Mouse (Mus musculus): ENCODE data around the gene Glipr2. TPM values are rescaled to one million over a fixed set of nuclear protein-coding genes. Genes with fewer than 3 reads are reported as not detected.

The Glipr2 gene
- total RNA-seq, 1 experiment = 93.2 TPM

GRCm38 (mm10) chr4:43936749-43937674 is 20.2 kb upstream of the Glipr2 start:
- Histone ChIP-seq H3K27ac (ENCODE audit: insufficient read depth, low read depth, low read length, poor library complexity, severe bottlenecking) (no peak overlapping the region), H3K36me3 (ENCODE audit: control insufficient read depth, insufficient read depth, low read length, poor library complexity, severe bottlenecking) (peaks cover 4% of the 10 kb centered on the region; the same call in 1 of the 2 replicates), H3K4me3 (ENCODE audit: insufficient read depth in 1 of 2, low read depth in 1 of 2, low read length in 2 of 2, poor library complexity in 1 of 2, severe bottlenecking in 1 of 2) (no peak overlapping the region), H3K9ac (ENCODE audit: insufficient read depth, low read depth, low read length, poor library complexity, severe bottlenecking) (peak overlapping the region; percentile 13), H3K4me1 (ENCODE audit: control insufficient read depth in 2 of 2, insufficient read depth in 2 of 2, low read length in 2 of 2, poor library complexity in 1 of 2) (peaks cover 0 to 10% of the 10 kb centered on the region in 2 experiments; a peak in 2 of 4 replicates), H3K9me3 (ENCODE audit: control insufficient read depth, insufficient read depth, low read depth, low read length) (no peaks in the 10 kb centered on the region)
- TF ChIP-seq HCFC1 (IDR thresholded peaks at IDR 0.05; ENCODE audit: borderline replicate concordance, insufficient read depth, low read length) = no peak
- no peak for TF ChIP-seq ZC3H11A (IDR thresholded peaks at IDR 0.05; ENCODE audit: borderline replicate concordance, low read depth, low read length)
- in situ Hi-C loops (cut with MboI; ENCODE audit: low sequenced_read_pairs in 2 of 2, unreplicated experiment in 2 of 2) = no loop called here
- no peak for DNase-seq (ENCODE audit: low read depth, low spot score)

GRCm38 (mm10) chr4:43941315-43941714 is 15.9 kb upstream of the Glipr2 start:
- TF ChIP-seq MAFK (IDR thresholded peaks at IDR 0.05; ENCODE audit: insufficient read depth, low read depth, low read length) (no peak), ZC3H11A (IDR thresholded peaks at IDR 0.05; ENCODE audit: borderline replicate concordance, low read depth, low read length) (no peak), ZNF384 (IDR thresholded peaks at IDR 0.05; ENCODE audit: low read depth, low read length) (no peak), CHD2 (IDR thresholded peaks at IDR 0.05; ENCODE audit: low read depth, low read length) (no peak), HCFC1 (IDR thresholded peaks at IDR 0.05; ENCODE audit: borderline replicate concordance, insufficient read depth, low read length) (no peak)
- Histone ChIP-seq H3K4me1 (ENCODE audit: control insufficient read depth in 2 of 2, insufficient read depth in 2 of 2, low read length in 2 of 2, poor library complexity in 1 of 2) (peaks cover 0 to 10% of the 10 kb centered on the region in 2 experiments; a peak in 2 of 4 replicates), H3K9ac (ENCODE audit: insufficient read depth, low read depth, low read length, poor library complexity, severe bottlenecking) (no peak overlapping the region), H3K27ac (ENCODE audit: insufficient read depth, low read depth, low read length, poor library complexity, severe bottlenecking) (no peak overlapping the region), H3K9me3 (ENCODE audit: control insufficient read depth, insufficient read depth, low read depth, low read length) (no peaks in the 10 kb centered on the region), H3K4me3 (ENCODE audit: insufficient read depth in 1 of 2, low read depth in 1 of 2, low read length in 2 of 2, poor library complexity in 1 of 2, severe bottlenecking in 1 of 2) (no peak overlapping the region), H3K36me3 (ENCODE audit: control insufficient read depth, insufficient read depth, low read length, poor library complexity, severe bottlenecking) (peaks cover 5% of the 10 kb centered on the region; the same call in 1 of the 2 replicates)
- in situ Hi-C loops (cut with MboI; ENCODE audit: low sequenced_read_pairs in 2 of 2, unreplicated experiment in 2 of 2) = no loop called here
- DNase-seq (ENCODE audit: low read depth, low spot score) = no peak

- in situ Hi-C loops (cut with MboI; ENCODE audit: low sequenced_read_pairs in 2 of 2, unreplicated experiment in 2 of 2) = no loop called here
- no peak for TF ChIP-seq ZC3H11A (IDR thresholded peaks at IDR 0.05; ENCODE audit: borderline replicate concordance, low read depth, low read length)
- no peak for TF ChIP-seq HCFC1 (IDR thresholded peaks at IDR 0.05; ENCODE audit: borderline replicate concordance, insufficient read depth, low read length)
- TF ChIP-seq CHD2 (IDR thresholded peaks at IDR 0.05; ENCODE audit: low read depth, low read length) = no peak
- no peak for TF ChIP-seq MAFK (IDR thresholded peaks at IDR 0.05; ENCODE audit: insufficient read depth, low read depth, low read length)
- TF ChIP-seq ZNF384 (IDR thresholded peaks at IDR 0.05; ENCODE audit: low read depth, low read length) = no peak
- Histone ChIP-seq H3K9ac (ENCODE audit: insufficient read depth, low read depth, low read length, poor library complexity, severe bottlenecking) (no peak overlapping the region; the same call in 1 of the 2 replicates), H3K4me3 (ENCODE audit: insufficient read depth in 1 of 2, low read depth in 1 of 2, low read length in 2 of 2, poor library complexity in 1 of 2, severe bottlenecking in 1 of 2) (peak overlapping the region; percentile 23 to 38; a peak in 2 of 4 replicates), H3K4me1 (ENCODE audit: control insufficient read depth in 2 of 2, insufficient read depth in 2 of 2, low read length in 2 of 2, poor library complexity in 1 of 2) (peaks cover 0 to 2% of the 10 kb centered on the region in 2 experiments; a peak in 1 of 4 replicates), H3K36me3 (ENCODE audit: control insufficient read depth, insufficient read depth, low read length, poor library complexity, severe bottlenecking) (peaks cover 5% of the 10 kb centered on the region; the same call in 1 of the 2 replicates), H3K27ac (ENCODE audit: insufficient read depth, low read depth, low read length, poor library complexity, severe bottlenecking) (no peak overlapping the region), H3K9me3 (ENCODE audit: control insufficient read depth, insufficient read depth, low read depth, low read length) (no peaks in the 10 kb centered on the region)
- no peak for DNase-seq (ENCODE audit: low read depth, low spot score)
Measured at GRCm38 (mm10) chr4:43942421-43942820, 14.8 kb upstream of the Glipr2 start.

GRCm38 (mm10) chr4:43947571-43947970 is 9.6 kb upstream of the Glipr2 start:
- Histone ChIP-seq H3K36me3 (ENCODE audit: control insufficient read depth, insufficient read depth, low read length, poor library complexity, severe bottlenecking) (peaks cover 1% of the 10 kb centered on the region; the same call in 1 of the 2 replicates), H3K9ac (ENCODE audit: insufficient read depth, low read depth, low read length, poor library complexity, severe bottlenecking) (no peak overlapping the region), H3K27ac (ENCODE audit: insufficient read depth, low read depth, low read length, poor library complexity, severe bottlenecking) (no peak overlapping the region), H3K4me3 (ENCODE audit: insufficient read depth in 1 of 2, low read depth in 1 of 2, low read length in 2 of 2, poor library complexity in 1 of 2, severe bottlenecking in 1 of 2) (no peak overlapping the region), H3K9me3 (ENCODE audit: control insufficient read depth, insufficient read depth, low read depth, low read length) (no peaks in the 10 kb centered on the region), H3K4me1 (ENCODE audit: control insufficient read depth in 2 of 2, insufficient read depth in 2 of 2, low read length in 2 of 2, poor library complexity in 1 of 2) (no peaks in the 10 kb centered on the region)
- in situ Hi-C loops (cut with MboI; ENCODE audit: low sequenced_read_pairs in 2 of 2, unreplicated experiment in 2 of 2) = no loop called here
- no peak for DNase-seq (ENCODE audit: low read depth, low spot score)
- TF ChIP-seq CHD2 (IDR thresholded peaks at IDR 0.05; ENCODE audit: low read depth, low read length) = no peak

All from ES-E14 (cell line).